Mouse (Mus musculus) testis, adult 2 months (tissue): Measurements from ENCODE around the gene Gm45021.

ENCODE experiments used
- CTCF ChIP-seq: fragments of 200-500 bp; IDR thresholded peaks from 2 replicates; pipeline ENCODE4 v1.5.1; 2012; ENCODE audit warnings: low read depth, mild to moderate bottlenecking, inconsistent platforms, low read length, moderate library complexity; ENCODE audit not compliant: control insufficient read depth, insufficient read depth, insufficient replicate concordance
- POLR2A ChIP-seq: fragments of 200-500 bp; IDR thresholded peaks from 2 replicates; pipeline ENCODE4 v1.6.1; 2012; ENCODE audit warnings: low read depth, mild to moderate bottlenecking, inconsistent platforms, low read length, moderate library complexity; ENCODE audit not compliant: control insufficient read depth

DNA sequence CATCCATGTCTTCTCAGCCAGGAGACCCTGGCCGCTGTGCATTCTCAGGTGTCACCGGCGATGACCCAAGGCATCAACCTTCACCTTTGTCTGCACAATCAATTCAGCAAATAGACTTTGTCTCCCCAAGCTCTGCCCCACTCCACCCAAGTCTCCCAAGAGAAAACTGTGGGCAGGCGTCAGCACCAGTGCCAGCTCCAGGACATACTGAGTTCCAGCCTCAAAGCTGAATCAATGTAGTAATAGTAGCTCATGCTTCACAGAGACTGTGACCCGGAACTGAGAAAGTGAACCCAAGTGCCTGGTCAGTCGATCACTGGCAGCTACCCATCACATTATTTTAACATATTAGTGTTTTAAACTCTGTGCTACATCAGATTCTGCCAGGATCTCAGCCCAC lies 41.1 kb upstream of the Gm45021 start:
- TF ChIP-seq CTCF (no peak), POLR2A (no peak)
